Mouse (Mus musculus): ENCODE measurements around the gene Ybx3.
A peak's percentile ranks its signal among the peaks of the same experiment; 100 is the strongest.

DNA sequence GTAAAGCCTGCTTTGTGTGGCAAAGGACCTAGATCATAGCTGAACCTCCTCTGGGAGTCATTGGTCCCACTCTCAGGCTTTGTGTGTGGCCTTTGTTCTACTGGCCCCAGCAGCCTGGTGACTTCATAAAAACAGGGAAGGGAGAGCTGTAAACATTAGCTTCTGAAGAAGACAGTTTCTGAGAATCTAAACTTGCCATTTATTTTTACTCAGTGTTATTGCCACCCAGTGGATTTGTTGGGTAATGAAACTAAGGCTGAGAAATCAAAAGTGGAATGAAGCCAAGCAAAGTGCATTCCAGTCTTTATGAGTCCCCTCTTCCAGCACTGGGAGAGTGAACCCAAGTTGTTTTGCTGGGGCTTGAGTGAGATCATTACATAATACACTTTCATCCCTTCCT is 30.5 kb upstream of the Ybx3 start:
- TF ChIP-seq CTCF (IDR thresholded peaks at IDR 0.05; ENCODE audit: extremely low read depth, insufficient read depth, low read length) (peak; percentile 34; the same call in 1 of the 2 replicates), POLR2A (IDR thresholded peaks at IDR 0.05; ENCODE audit: extremely low read depth, insufficient read depth, low read length) (no peak)
